Mouse (Mus musculus): ENCODE results near the gene B4galt3. TPM values are rescaled to one million over a fixed set of nuclear protein-coding genes. Genes with fewer than 3 reads are reported as not detected.

Gene B4galt3
- total and polyA plus RNA-seq, 3 experiments = 16.8 to 33.1 TPM; not detected in 1

GRCm38 (mm10) chr1:171246709-171247452 is 23.2 kb upstream of the B4galt3 start (continued):
- TF ChIP-seq SMC3 (IDR thresholded peaks at IDR 0.05; ENCODE audit: low read depth, low read length) (peak; percentile 47; the same call in 1 of the 2 replicates), USF1 (IDR thresholded peaks at IDR 0.05; ENCODE audit: low read depth, low read length) (no peak), TBP (IDR thresholded peaks at IDR 0.05; ENCODE audit: low read depth, low read length) (peak; percentile 82), ELF1 (IDR thresholded peaks at IDR 0.05; ENCODE audit: low read depth, low read length) (peak; percentile 96), POLR2AphosphoS5 (IDR thresholded peaks at IDR 0.05; ENCODE audit: borderline replicate concordance, low read depth, low read length) (no peak), MXI1 (IDR thresholded peaks at IDR 0.05; ENCODE audit: low read depth, low read length) (peak; percentile 62; the same call in 1 of the 2 replicates), SIN3A (IDR thresholded peaks at IDR 0.05; ENCODE audit: low read length) (peak; percentile 91), MAX (IDR thresholded peaks at IDR 0.05; ENCODE audit: low read length) (no peak), CTCF (IDR thresholded peaks at IDR 0.05 in 2 of 3, conservative IDR thresholded peaks at IDR 0.05 in 1 of 3; ENCODE audit: control insufficient read depth in 1 of 3, insufficient read depth in 1 of 3, low read depth in 2 of 3, low read length in 3 of 3, poor library complexity in 1 of 3, severe bottlenecking in 1 of 3) (peak; percentile 63 to 86 (median 78); a peak in 5 of 6 replicates), ETS1 (IDR thresholded peaks at IDR 0.05; ENCODE audit: low read depth, low read length) (peak; percentile 43; the same call in 1 of the 2 replicates), MYC (IDR thresholded peaks at IDR 0.05; ENCODE audit: low read depth, low read length) (peak; percentile 34; the same call in 1 of the 2 replicates), BHLHE40 (IDR thresholded peaks at IDR 0.05; ENCODE audit: borderline replicate concordance, low read depth, low read length) (no peak), POLR2A (IDR thresholded peaks at IDR 0.05; ENCODE audit: control insufficient read depth in 1 of 2, insufficient read depth in 1 of 2, low read depth in 1 of 2, low read length in 2 of 2, poor library complexity in 1 of 2) (peak; percentile 93 to 99), POLR2AphosphoS2 (IDR thresholded peaks at IDR 0.05; ENCODE audit: low read length) (no peak)

- Histone ChIP-seq H3K36me3 (ENCODE audit: control insufficient read depth in 1 of 2, insufficient read depth in 2 of 2, low read length in 2 of 2) (peaks cover 0 to 12% of the 10 kb centered on the region in 2 experiments; a peak in 2 of 4 replicates), H3K9ac (ENCODE audit: control insufficient read depth, low read depth, low read length, poor library complexity, severe bottlenecking) (peak overlapping the region; percentile 72), H3K27me3 (ENCODE audit: control insufficient read depth in 1 of 2, insufficient read depth in 2 of 2, low read length in 2 of 2) (no peaks in the 10 kb centered on the region; a peak in 1 of 4 replicates), H3K4me3 (ENCODE audit: control insufficient read depth in 1 of 2, insufficient read depth in 1 of 2, low read depth in 2 of 2, low read length in 2 of 2) (peak overlapping the region; percentile 69 to 71), H3K9me3 (replicated peaks; ENCODE audit: insufficient read depth, low read length) (no peaks in the 10 kb centered on the region), H3K4me1 (ENCODE audit: control insufficient read depth in 1 of 2, insufficient read depth in 2 of 2, low read length in 2 of 2) (peaks cover 2 to 21% of the 10 kb centered on the region in 2 experiments; a peak in 3 of 4 replicates), H3K27ac (ENCODE audit: control insufficient read depth, low read depth, low read length) (peak overlapping the region; percentile 78), H3K79me2 (ENCODE audit: control insufficient read depth, insufficient read depth, low read length, poor library complexity) (peaks cover 11% of the 10 kb centered on the region)
- TF ChIP-seq ETS1 (IDR thresholded peaks at IDR 0.05; ENCODE audit: low read depth, low read length) = no peak
- no peak for TF ChIP-seq CTCF (IDR thresholded peaks at IDR 0.05 in 2 of 3, conservative IDR thresholded peaks at IDR 0.05 in 1 of 3; ENCODE audit: control insufficient read depth in 1 of 3, insufficient read depth in 1 of 3, low read depth in 2 of 3, low read length in 3 of 3, poor library complexity in 1 of 3, severe bottlenecking in 1 of 3)
- TF ChIP-seq UBTF (IDR thresholded peaks at IDR 0.05; ENCODE audit: borderline replicate concordance, insufficient read depth, low read depth, low read length) = no peak
- TF ChIP-seq MYC (IDR thresholded peaks at IDR 0.05; ENCODE audit: low read depth, low read length) = no peak
- TF ChIP-seq USF2 (IDR thresholded peaks at IDR 0.05; ENCODE audit: borderline replicate concordance in 1 of 2, insufficient read depth in 1 of 2, low read depth in 1 of 2, low read length in 2 of 2) = no peak
- TF ChIP-seq KAT2A (conservative IDR thresholded peaks at IDR 0.05; ENCODE audit: low read depth, low read length) = no peak
- peak; percentile 15; the same call in 1 of the 2 replicates for TF ChIP-seq CHD1 (IDR thresholded peaks at IDR 0.05; ENCODE audit: low read depth, low read length)
- 0 out of 2 replicates have a peak, but pooled peaks have one; percentile 37 for TF ChIP-seq GATA1 (IDR thresholded peaks at IDR 0.05; ENCODE audit: low read depth, low read length)
- TF ChIP-seq ZKSCAN1 (IDR thresholded peaks at IDR 0.05; ENCODE audit: low read depth, low read length) = no peak
- DNase-seq (ENCODE audit: low read depth, low spot score) = no peak
These were observed 22.7 kb upstream of the B4galt3 start for GRCm38 (mm10) chr1:171247453-171247841.
